Mouse (Mus musculus): ENCODE results near the gene Btbd11. TPM values are rescaled to one million over a fixed set of nuclear protein-coding genes. Genes with fewer than 3 reads are reported as not detected.

The Btbd11 gene
- polyA plus RNA-seq (2017; shearing (Covaris generic)): 7.3 TPM

GRCm38 (mm10) chr10:85386605-85387218, at the start of gene Btbd11:
Btbd11 (plus strand) TSS chr10:85386814.

Other genes with a start within 250 kb of the Btbd11 start
- gene Cry1, start 201.8 kb upstream of the Btbd11 start, polyA plus RNA-seq (2017; shearing (Covaris generic)): 7.3 TPM